Mouse (Mus musculus): ENCODE results near the gene Gm29609.
A peak's percentile ranks its signal among the peaks of the same experiment; 100 is the strongest.

DNA sequence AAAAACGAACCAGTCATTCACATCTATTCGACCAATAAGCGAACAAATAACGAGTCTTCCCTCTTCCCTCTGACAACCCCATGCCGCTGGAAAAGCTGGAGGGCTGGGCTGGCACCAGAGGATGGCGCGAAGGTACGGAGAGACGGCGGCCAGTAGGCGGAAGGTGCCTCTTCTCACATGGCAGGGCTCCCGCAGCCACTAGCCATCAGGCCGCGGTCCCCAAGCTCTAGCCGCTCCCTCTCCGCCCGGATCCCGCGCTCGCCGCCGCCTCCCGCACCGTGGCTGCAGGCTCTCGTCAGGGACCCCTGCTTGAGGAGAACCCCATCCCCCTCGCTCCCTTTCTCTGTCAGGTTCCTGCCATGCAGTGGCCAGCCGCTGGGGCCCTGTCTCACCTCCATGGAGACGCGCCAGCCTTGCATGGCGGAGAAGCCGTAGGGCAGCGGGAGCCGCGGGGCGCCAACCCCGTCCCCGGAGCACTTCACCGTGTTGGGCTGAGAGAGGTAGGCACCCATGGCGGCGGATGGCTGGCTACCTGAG, 40.3 kb upstream of the Gm29609 start:
- TF ChIP-seq POLR2A (IDR thresholded peaks at IDR 0.05; ENCODE audit: insufficient read depth, low read depth, low read length) (no peak), CTCF (IDR thresholded peaks at IDR 0.05) (peak; percentile 47)

Measured in heart, adult 2 months (tissue).